Mouse (Mus musculus): Measurements from ENCODE around the gene Nwd1. TPM values are rescaled to one million over a fixed set of nuclear protein-coding genes. Genes with fewer than 3 reads are reported as not detected.

The Nwd1 gene
- polyA plus RNA-seq, 1 experiment: 0.03 TPM

GRCm38 (mm10) chr8:72746061-72746460 is 99.5 kb downstream of the Nwd1 start:
- no peak for TF ChIP-seq POLR2A (IDR thresholded peaks at IDR 0.05; ENCODE audit: low read depth, low read length)
- peak; percentile 61; the same call in 1 of the 2 replicates for TF ChIP-seq CTCF (IDR thresholded peaks at IDR 0.05; ENCODE audit: extremely low read depth, insufficient read length, insufficient replicate concordance, low read depth, low read length)
- Histone ChIP-seq H3K27me3 (ENCODE audit: control insufficient read depth, insufficient read depth, low read length) (no peaks in the 10 kb centered on the region), H3K4me3 (ENCODE audit: low read depth, low read length) (no peak overlapping the region), H3K4me1 (ENCODE audit: control insufficient read depth, insufficient read depth, insufficient read length, low read length) (no peaks in the 10 kb centered on the region), H3K36me3 (ENCODE audit: control insufficient read depth, insufficient read depth, low read length) (peaks cover 65% of the 10 kb centered on the region), H3K27ac (ENCODE audit: insufficient read depth, low read depth, low read length) (no peak overlapping the region)
- WGBS: 33% methylated on average over 5 of the region's 5 CpGs

GRCm38 (mm10) chr8:72749846-72750245 is 103.3 kb downstream of the Nwd1 start:
- H3K4me1 ChIP-seq (ENCODE audit: control insufficient read depth, insufficient read depth, insufficient read length, low read length): no peaks in the 10 kb centered on the region
- TF ChIP-seq POLR2A (IDR thresholded peaks at IDR 0.05; ENCODE audit: low read depth, low read length) (no peak), CTCF (IDR thresholded peaks at IDR 0.05; ENCODE audit: extremely low read depth, insufficient read length, insufficient replicate concordance, low read depth, low read length) (no peak)
- no peaks in the 10 kb centered on the region for H3K27me3 ChIP-seq (ENCODE audit: control insufficient read depth, insufficient read depth, low read length)
- no peak overlapping the region for H3K4me3 ChIP-seq (ENCODE audit: low read depth, low read length)
- 94% methylated on average over 26 of the region's 26 CpGs for WGBS
- H3K36me3 ChIP-seq (ENCODE audit: control insufficient read depth, insufficient read depth, low read length): peaks cover 77% of the 10 kb centered on the region
- H3K27ac ChIP-seq (ENCODE audit: insufficient read depth, low read depth, low read length): no peak overlapping the region

- H3K27ac ChIP-seq (ENCODE audit: insufficient read depth, low read depth, low read length): no peak overlapping the region
- peaks cover 75% of the 10 kb centered on the region for H3K36me3 ChIP-seq (ENCODE audit: control insufficient read depth, insufficient read depth, low read length)
- 95% methylated on average over 6 of the region's 6 CpGs for WGBS
- H3K4me1 ChIP-seq (ENCODE audit: control insufficient read depth, insufficient read depth, insufficient read length, low read length): no peaks in the 10 kb centered on the region
- no peaks in the 10 kb centered on the region for H3K27me3 ChIP-seq (ENCODE audit: control insufficient read depth, insufficient read depth, low read length)
- H3K4me3 ChIP-seq (ENCODE audit: low read depth, low read length): no peak overlapping the region
- TF ChIP-seq POLR2A (IDR thresholded peaks at IDR 0.05; ENCODE audit: low read depth, low read length) (no peak), CTCF (IDR thresholded peaks at IDR 0.05; ENCODE audit: extremely low read depth, insufficient read length, insufficient replicate concordance, low read depth, low read length) (no peak)
Observed at GRCm38 (mm10) chr8:72750266-72750665, 103.8 kb downstream of the Nwd1 start.

GRCm38 (mm10) chr8:72751126-72751525 is 104.6 kb downstream of the Nwd1 start:
- H3K4me3 ChIP-seq (ENCODE audit: low read depth, low read length): no peak overlapping the region
- WGBS: 85% methylated on average over 3 of the region's 3 CpGs
- no peak overlapping the region for H3K27ac ChIP-seq (ENCODE audit: insufficient read depth, low read depth, low read length)
- peaks cover 82% of the 10 kb centered on the region for H3K36me3 ChIP-seq (ENCODE audit: control insufficient read depth, insufficient read depth, low read length)
- no peaks in the 10 kb centered on the region for H3K4me1 ChIP-seq (ENCODE audit: control insufficient read depth, insufficient read depth, insufficient read length, low read length)
- TF ChIP-seq POLR2A (IDR thresholded peaks at IDR 0.05; ENCODE audit: low read depth, low read length) (no peak), CTCF (IDR thresholded peaks at IDR 0.05; ENCODE audit: extremely low read depth, insufficient read length, insufficient replicate concordance, low read depth, low read length) (no peak)
- H3K27me3 ChIP-seq (ENCODE audit: control insufficient read depth, insufficient read depth, low read length): no peaks in the 10 kb centered on the region

- H3K27ac ChIP-seq (ENCODE audit: insufficient read depth, low read depth, low read length): no peak overlapping the region
- H3K27me3 ChIP-seq (ENCODE audit: control insufficient read depth, insufficient read depth, low read length): no peaks in the 10 kb centered on the region
- H3K36me3 ChIP-seq (ENCODE audit: control insufficient read depth, insufficient read depth, low read length): peaks cover 80% of the 10 kb centered on the region
- H3K4me1 ChIP-seq (ENCODE audit: control insufficient read depth, insufficient read depth, insufficient read length, low read length): no peaks in the 10 kb centered on the region
- no peak overlapping the region for H3K4me3 ChIP-seq (ENCODE audit: low read depth, low read length)
- WGBS: 80% methylated on average over 3 of the region's 3 CpGs
- no peak for TF ChIP-seq CTCF (IDR thresholded peaks at IDR 0.05; ENCODE audit: extremely low read depth, insufficient read length, insufficient replicate concordance, low read depth, low read length)
- no peak for TF ChIP-seq POLR2A (IDR thresholded peaks at IDR 0.05; ENCODE audit: low read depth, low read length)
Observed at GRCm38 (mm10) chr8:72752289-72752688, 105.8 kb downstream of the Nwd1 start.

GRCm38 (mm10) chr8:72753165-72753564 is 106.7 kb downstream of the Nwd1 start:
- peaks cover 75% of the 10 kb centered on the region for H3K36me3 ChIP-seq (ENCODE audit: control insufficient read depth, insufficient read depth, low read length)
- no peaks in the 10 kb centered on the region for H3K4me1 ChIP-seq (ENCODE audit: control insufficient read depth, insufficient read depth, insufficient read length, low read length)
- H3K4me3 ChIP-seq (ENCODE audit: low read depth, low read length): no peak overlapping the region
- H3K27ac ChIP-seq (ENCODE audit: insufficient read depth, low read depth, low read length): no peak overlapping the region
- H3K27me3 ChIP-seq (ENCODE audit: control insufficient read depth, insufficient read depth, low read length): no peaks in the 10 kb centered on the region
- TF ChIP-seq CTCF (IDR thresholded peaks at IDR 0.05; ENCODE audit: extremely low read depth, insufficient read length, insufficient replicate concordance, low read depth, low read length): no peak
- no peak for TF ChIP-seq POLR2A (IDR thresholded peaks at IDR 0.05; ENCODE audit: low read depth, low read length)
- WGBS: 95% methylated on average over 9 of the region's 9 CpGs

GRCm38 (mm10) chr8:72753781-72754180 is 107.3 kb downstream of the Nwd1 start:
- Histone ChIP-seq H3K4me1 (ENCODE audit: control insufficient read depth, insufficient read depth, insufficient read length, low read length) (no peaks in the 10 kb centered on the region), H3K27ac (ENCODE audit: insufficient read depth, low read depth, low read length) (no peak overlapping the region), H3K36me3 (ENCODE audit: control insufficient read depth, insufficient read depth, low read length) (peaks cover 69% of the 10 kb centered on the region), H3K27me3 (ENCODE audit: control insufficient read depth, insufficient read depth, low read length) (no peaks in the 10 kb centered on the region), H3K4me3 (ENCODE audit: low read depth, low read length) (no peak overlapping the region)
- WGBS: 81% methylated on average over 2 of the region's 2 CpGs
- TF ChIP-seq CTCF (IDR thresholded peaks at IDR 0.05; ENCODE audit: extremely low read depth, insufficient read length, insufficient replicate concordance, low read depth, low read length): no peak

GRCm38 (mm10) chr8:72756031-72756430 is 109.5 kb downstream of the Nwd1 start:
- no peak overlapping the region for H3K27ac ChIP-seq (ENCODE audit: insufficient read depth, low read depth, low read length)
- peaks cover 50% of the 10 kb centered on the region for H3K36me3 ChIP-seq (ENCODE audit: control insufficient read depth, insufficient read depth, low read length)
- TF ChIP-seq CTCF (IDR thresholded peaks at IDR 0.05; ENCODE audit: extremely low read depth, insufficient read length, insufficient replicate concordance, low read depth, low read length): no peak
- TF ChIP-seq POLR2A (IDR thresholded peaks at IDR 0.05; ENCODE audit: low read depth, low read length): no peak
- H3K4me1 ChIP-seq (ENCODE audit: control insufficient read depth, insufficient read depth, insufficient read length, low read length): no peaks in the 10 kb centered on the region; the same call in 1 of the 2 replicates
- no peak overlapping the region for H3K4me3 ChIP-seq (ENCODE audit: low read depth, low read length)
- 95% methylated on average over 2 of the region's 2 CpGs for WGBS
- no peaks in the 10 kb centered on the region for H3K27me3 ChIP-seq (ENCODE audit: control insufficient read depth, insufficient read depth, low read length)
